Mouse (Mus musculus): Measurements from ENCODE around the gene Lep.

DNA sequence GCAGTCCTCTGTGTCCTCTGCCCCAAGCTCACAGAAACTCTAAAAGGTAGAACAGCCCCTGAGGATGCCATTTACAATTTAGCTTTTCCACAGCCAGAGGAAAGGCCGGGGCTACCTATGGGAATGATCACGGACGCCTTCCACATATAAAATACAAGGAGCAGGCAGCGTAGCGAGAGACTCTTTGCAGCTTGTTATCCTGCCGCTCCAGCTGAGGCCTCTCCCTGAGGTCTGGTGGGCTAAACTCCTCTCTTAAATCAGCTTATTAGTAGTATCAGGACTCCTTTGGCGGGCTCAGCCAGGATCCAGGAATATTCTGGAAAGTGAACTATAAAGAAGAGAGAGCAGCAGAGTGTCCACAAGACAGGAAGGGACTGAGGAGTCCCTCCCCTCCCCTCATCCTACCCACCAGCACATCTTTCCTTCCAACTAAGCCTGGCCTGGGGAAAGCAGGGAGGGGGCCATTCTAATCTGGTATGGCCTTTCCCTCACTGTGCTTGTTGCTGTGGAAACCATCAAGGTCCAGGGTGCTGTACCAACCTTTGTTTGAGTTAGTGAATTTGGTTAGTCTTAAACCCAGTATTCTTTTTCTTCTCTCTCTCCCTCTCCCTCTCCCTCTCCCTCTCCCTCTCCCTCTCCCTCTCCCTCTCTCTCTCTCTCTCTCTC, 25.9 kb upstream of the Lep start:
- TF ChIP-seq POLR2A (IDR thresholded peaks at IDR 0.05; ENCODE audit: borderline replicate concordance, control insufficient read depth, low read depth, low read length) (no peak), CTCF (IDR thresholded peaks at IDR 0.05; ENCODE audit: control insufficient read depth, insufficient read depth, low read length) (no peak)

All from bone marrow, adult 2 months (tissue).